Mouse (Mus musculus) spleen, adult 2 months (tissue): ENCODE data around the gene Gatc.

ENCODE experiments used
- CTCF ChIP-seq: fragments of 200-500 bp; IDR thresholded peaks from 2 replicates; pipeline ENCODE4 v1.5.1; 2011; ENCODE audit warnings: mild to moderate bottlenecking, inconsistent platforms; ENCODE audit not compliant: insufficient read depth, insufficient read length, insufficient replicate concordance; ENCODE audit errors: extremely low read depth
- POLR2A ChIP-seq: fragments of 200-500 bp; IDR thresholded peaks from 2 replicates; pipeline ENCODE4 v1.6.1; 2011; ENCODE audit warnings: low read depth, low read length, inconsistent platforms

- TF ChIP-seq CTCF (no peak), POLR2A (no peak)
Observed at GRCm38 (mm10) chr5:115312354-115312753, 28.6 kb downstream of the Gatc start.
